16 mouse cellular contexts compared by ENCODE assay signal in genomic region chr8:47962484-47962883, GRCm38 (mm10). TPM values are rescaled to one million over a fixed set of nuclear protein-coding genes. Genes with fewer than 3 reads are reported as not detected.
DNase-seq lines count a peak whose midpoint lies in the region; ATAC-seq and TF ChIP-seq lines count a peak whose summit lies in the region.
"Had no signal": no experiment of that assay in that cellular context is flagged by ENCODE, and none has a peak within 500 bp of the region (broad histone marks: within the 10 kb centered on the region; RNA-seq: fewer than 3 reads in every experiment).

No protein-coding gene starts in this region.

- H3K4me3 ChIP-seq in heart, embryonic 14.5 days (ENCODE audit: control insufficient read depth in 1 of 2, insufficient read depth in 1 of 2, low read depth in 1 of 2, low read length in 2 of 2), result no peak overlapping the region
- no peak overlapping the region for H3K4me3 ChIP-seq in ES-E14 (ENCODE audit: insufficient read depth in 1 of 2, low read depth in 1 of 2, low read length in 2 of 2, poor library complexity in 1 of 2, severe bottlenecking in 1 of 2)
- H3K4me3 ChIP-seq: forebrain, embryonic 15.5 days; kidney, embryonic 15.5 days; limb, embryonic 12.5 days; liver, embryonic 15.5 days had no signal

- in situ Hi-C loops in ES-E14 (cut with MboI; ENCODE audit: low sequenced_read_pairs in 2 of 2, unreplicated experiment in 2 of 2), result no loop called here

- no peaks in the 10 kb centered on the region for H3K9me3 ChIP-seq in heart, embryonic 14.5 days (ENCODE audit: control insufficient read depth, low read length)
- H3K9me3 ChIP-seq in ES-E14 (ENCODE audit: control insufficient read depth, insufficient read depth, low read depth, low read length), result no peaks in the 10 kb centered on the region
- H3K9me3 ChIP-seq: forebrain, embryonic 15.5 days; kidney, embryonic 15.5 days; limb, embryonic 12.5 days; liver, embryonic 15.5 days had no signal

- H3K36me3 ChIP-seq in heart, embryonic 14.5 days (ENCODE audit: control insufficient read depth, insufficient read depth, low read length), result no peaks in the 10 kb centered on the region
- no peaks in the 10 kb centered on the region for H3K36me3 ChIP-seq in ES-E14 (ENCODE audit: control insufficient read depth, insufficient read depth, low read length, poor library complexity, severe bottlenecking)
- H3K36me3 ChIP-seq: forebrain, embryonic 15.5 days; kidney, embryonic 15.5 days; limb, embryonic 12.5 days; liver, embryonic 15.5 days had no signal

- no peak for ATAC-seq in heart, embryonic 14.5 days (ENCODE audit: insufficient number of reproducible peaks, insufficient read depth, low FRiP score, low read depth)
- ATAC-seq: midbrain, embryonic 16.5 days had no signal

- no peaks in the 10 kb centered on the region for H3K27me3 ChIP-seq in heart, embryonic 14.5 days (ENCODE audit: control insufficient read depth, insufficient read depth, low read length)
- H3K27me3 ChIP-seq: forebrain, embryonic 15.5 days; kidney, embryonic 15.5 days; limb, embryonic 12.5 days; liver, embryonic 15.5 days had no signal

- H3K4me1 ChIP-seq in heart, embryonic 14.5 days (ENCODE audit: control insufficient read depth in 2 of 2, insufficient read depth in 2 of 2, low read length in 2 of 2), result peaks cover 16 to 26% of the 10 kb centered on the region in 2 experiments
- peaks cover 0 to 2% of the 10 kb centered on the region in 2 experiments; a peak in 1 of 4 replicates for H3K4me1 ChIP-seq in ES-E14 (ENCODE audit: control insufficient read depth in 2 of 2, insufficient read depth in 2 of 2, low read length in 2 of 2, poor library complexity in 1 of 2)
- H3K4me1 ChIP-seq: liver, embryonic 15.5 days had no signal

- H3K9ac ChIP-seq in heart, embryonic 14.5 days (ENCODE audit: low read length), result no peak overlapping the region
- H3K9ac ChIP-seq in ES-E14 (ENCODE audit: insufficient read depth, low read depth, low read length, poor library complexity, severe bottlenecking), result no peak overlapping the region
- H3K9ac ChIP-seq: forebrain, embryonic 15.5 days; kidney, embryonic 15.5 days; limb, embryonic 12.5 days; liver, embryonic 15.5 days had no signal

- WGBS in heart, embryonic 14.5 days, result 72% methylated on average over 4 of the region's 4 CpGs

- H3K4me2 ChIP-seq in heart, embryonic 14.5 days (ENCODE audit: low read length), result peak overlapping the region; percentile 14; the same call in 1 of the 2 replicates
- H3K4me2 ChIP-seq: forebrain, embryonic 15.5 days; heart, embryonic 11.5 days; kidney, embryonic 15.5 days; limb, embryonic 12.5 days; liver, embryonic 15.5 days had no signal

- no peak for DNase-seq in heart, adult 8-10 months (ENCODE audit: low spot score)
- DNase-seq in 416B (ENCODE audit: low read depth) (peak; percentile 32), ES-E14 (ENCODE audit: low read depth, low spot score) (no peak)
- DNase-seq in retina, embryonic 14.5 days (ENCODE audit: low spot score), result peak; percentile 41
- DNase-seq in thymus, postnatal 25 days, result no peak
- DNase-seq: gastrocnemius, postnatal 25 days; thymus, adult 2 months; thymus, postnatal 4 days had no signal

- H3K27ac ChIP-seq in heart, embryonic 14.5 days (replicated peaks in 1 of 2; ENCODE audit: control insufficient read depth in 1 of 2, insufficient read depth in 1 of 2, low read depth in 2 of 2, low read length in 2 of 2), result no peak overlapping the region
- no peak overlapping the region for H3K27ac ChIP-seq in ES-E14 (ENCODE audit: insufficient read depth, low read depth, low read length, poor library complexity, severe bottlenecking)
- H3K27ac ChIP-seq: forebrain, embryonic 15.5 days; kidney, embryonic 15.5 days; limb, embryonic 12.5 days; liver, embryonic 15.5 days; macrophage had no signal

TF ChIP-seq in ES-E14, 5 proteins besides CTCF, POLR2A, EP300 and RAD21:
- TF ChIP-seq MAFK (IDR thresholded peaks at IDR 0.05; ENCODE audit: insufficient read depth, low read depth, low read length) (no peak), ZNF384 (IDR thresholded peaks at IDR 0.05; ENCODE audit: low read depth, low read length) (peak; percentile 82)
TF ChIP-seq in ES-E14: peak in this region for 1.

RNA-seq across cellular contexts. Expression of gene Wwc2, which starts 28.2 kb away (rescaled TPM):
- polyA plus RNA-seq in heart, embryonic 14.5 days (2014; fragmentation: Nextera tagmentation; extraction: Ambion mirVana), result 13.5 and 14.7 TPM in 2 replicates
- 10 to 100 TPM; 24.1 to 25.3 (median 24.6) TPM for total RNA-seq in heart, adult 8-10 months (2022)
- 13.3 and 19.6 TPM in 2 replicates for total RNA-seq in ES-E14 (2012; rRNA removed)

Comparison
In these comparisons a context has a peak if more than half of its experiments do, and no peak if none do; other contexts are left out.
1. DNase-seq: peak in 416B (single experiment) and retina, embryonic 14.5 days (single experiment); none in heart, adult 8-10 months (single experiment), ES-E14 (single experiment) and thymus, postnatal 25 days (single experiment).